Mouse (Mus musculus) limb, embryonic 14.5 days (tissue): ENCODE measurements around the gene Csnk2b. TPM values are rescaled to one million over a fixed set of nuclear protein-coding genes. Genes with fewer than 3 reads are reported as not detected.

Source experiments
- ATAC-seq: fragments of 200-750 bp; cut with Nextera tagmentation; 2 replicates; pipeline ENCODE4 v1.8.0; 2017; ENCODE audit warnings: low read depth, moderate number of reproducible peaks, moderate TSS enrichment; ENCODE audit not compliant: low FRiP score
- DNase-seq: peaks from one replicate; pipeline ENCODE4 v3.0.0-alpha.2; 2015; ENCODE audit warnings: low spot score
- H3K27ac ChIP-seq: fragments of 300-500 bp; sonication (generic); replicated peaks from 2 replicates; pipeline ENCODE4 v1.5.1; 2014; ENCODE audit warnings: low read depth, mild to moderate bottlenecking, low read length, moderate library complexity, mixed read lengths
- H3K27me3 ChIP-seq: fragments of 300-500 bp; sonication (generic); 2 replicates; pipeline ENCODE4 v1.6.1; 2014; ENCODE audit warnings: low read length, mixed read lengths; ENCODE audit not compliant: control insufficient read depth, insufficient read depth
- H3K36me3 ChIP-seq: fragments of 300-500 bp; sonication (generic); 2 replicates; pipeline ENCODE4 v1.6.1; 2014; ENCODE audit warnings: mild to moderate bottlenecking, low read length, moderate library complexity, mixed read lengths; ENCODE audit not compliant: control insufficient read depth, insufficient read depth
- H3K4me1 ChIP-seq: fragments of 300-500 bp; sonication (generic); 2 replicates; pipeline ENCODE4 v1.6.1; 2014; ENCODE audit warnings: antibody characterized with exemption, low read length, mixed read lengths; ENCODE audit not compliant: control insufficient read depth, insufficient read depth
- H3K4me2 ChIP-seq: fragments of 300-500 bp; sonication (generic); replicated peaks from 2 replicates; pipeline ENCODE4 v1.6.1; 2014; ENCODE audit warnings: low read depth, mild to moderate bottlenecking, low read length, moderate library complexity; ENCODE audit not compliant: severe bottlenecking
- H3K4me3 ChIP-seq: fragments of 300-500 bp; sonication (generic); replicated peaks from 2 replicates; pipeline ENCODE4 v1.5.1; 2014; ENCODE audit warnings: low read length
- H3K9ac ChIP-seq: fragments of 300-500 bp; sonication (generic); 2 replicates; pipeline ENCODE4 v1.6.1; 2014; ENCODE audit warnings: mild to moderate bottlenecking, low read depth, low read length, moderate library complexity; ENCODE audit not compliant: severe bottlenecking
- H3K9me3 ChIP-seq: fragments of 300-500 bp; sonication (generic); 2 replicates; pipeline ENCODE4 v1.6.1; 2016; ENCODE audit warnings: low read length; ENCODE audit not compliant: control insufficient read depth
- POLR2A ChIP-seq: fragments of 200-500 bp; IDR thresholded peaks from 2 replicates; pipeline ENCODE4 v1.8.0; 2012; ENCODE audit warnings: inconsistent platforms, mild to moderate bottlenecking, moderate library complexity, borderline replicate concordance; ENCODE audit not compliant: insufficient read depth, insufficient read length; ENCODE audit errors: extremely low read depth
- WGBS: fragments of 180-500 bp; shearing (Covaris S2); extraction: QIAGEN DNeasy Blood & Tissue Kit; methylation state at CpG from one replicate; pipeline ENCODE4 v1.1.7; 2014; 5-methylcytosine and 5-hydroxymethylcytosine counted together
- polyA plus RNA-seq, 2 experiments: library from polyadenylated mRNA; depleted of rRNA in 1 of 2; stranded (reverse) in 1 of 2; unstranded in 1 of 2; fragments of >200 nt; fragmentation: Nextera tagmentation in 1 of 2; extraction: Ambion mirVana in 1 of 2; gene quantifications; 2 replicates each; pipeline versions ENCODE4 v1.2.1 to v1.2.3; 2012 to 2014

Csnk2b gene
- polyA plus RNA-seq (2012; rRNA removed) (181 and 250 TPM in 2 replicates), polyA plus RNA-seq (2014; fragmentation: Nextera tagmentation; extraction: Ambion mirVana) (275 and 308 TPM in 2 replicates)

- no peak for TF ChIP-seq POLR2A
- H3K27ac ChIP-seq, result peak within 1 kb of the TSS; percentile 84
- no peaks in the 10 kb centered on the region for H3K27me3 ChIP-seq
- peak within 1 kb of the TSS; percentile 90 for H3K9ac ChIP-seq
- peaks cover 18% of the 10 kb centered on the region for H3K4me1 ChIP-seq
- ATAC-seq (no peak), DNase-seq (peak; percentile 72)
- H3K36me3 ChIP-seq, result peaks cover 36% of the 10 kb centered on the region
- under 1% methylated on average over 19 of the region's 19 CpGs for WGBS
- H3K9me3 ChIP-seq, result no peaks in the 10 kb centered on the region
- H3K4me2 ChIP-seq, result peak within 1 kb of the TSS; percentile 74
- peak within 1 kb of the TSS; percentile 98 for H3K4me3 ChIP-seq
Observed at GRCm38 (mm10) chr17:35121871-35122303, at the start of gene Csnk2b. Csnk2b (minus strand) TSS chr17:35122053.

- Histone ChIP-seq H3K4me3 (no peak overlapping the region), H3K36me3 (no peaks in the 10 kb centered on the region), H3K27me3 (no peaks in the 10 kb centered on the region), H3K9me3 (no peaks in the 10 kb centered on the region), H3K4me1 (peaks cover 8% of the 10 kb centered on the region), H3K27ac (no peak overlapping the region), H3K4me2 (no peak overlapping the region), H3K9ac (no peak overlapping the region)
- DNase-seq (peak; percentile 75), ATAC-seq (no peak)
- WGBS, result 14% methylated on average over 4 of the region's 4 CpGs
- no peak for TF ChIP-seq POLR2A
Observed at GRCm38 (mm10) chr17:35168541-35169207, 46.8 kb upstream of the Csnk2b start.

GRCm38 (mm10) chr17:35167794-35168193, 45.9 kb upstream of the Csnk2b start:
- no peak overlapping the region for H3K4me3 ChIP-seq
- H3K9me3 ChIP-seq, result no peaks in the 10 kb centered on the region
- WGBS, result 87% methylated on average over 7 of the region's 7 CpGs
- no peak overlapping the region for H3K4me2 ChIP-seq
- H3K4me1 ChIP-seq, result peaks cover 10% of the 10 kb centered on the region
- no peak overlapping the region for H3K27ac ChIP-seq
- peaks cover 1% of the 10 kb centered on the region; the same call in 1 of the 2 replicates for H3K36me3 ChIP-seq
- H3K9ac ChIP-seq, result no peak overlapping the region
- no peaks in the 10 kb centered on the region for H3K27me3 ChIP-seq
- no peak for TF ChIP-seq POLR2A
- DNase-seq, result no peak
- no peak for ATAC-seq

- no peaks in the 10 kb centered on the region for H3K27me3 ChIP-seq
- no peak for ATAC-seq
- peaks cover 12% of the 10 kb centered on the region for H3K36me3 ChIP-seq
- H3K9me3 ChIP-seq, result no peaks in the 10 kb centered on the region
- H3K27ac ChIP-seq, result peak overlapping the region; percentile 96
- peak overlapping the region; percentile 48 for H3K4me2 ChIP-seq
- no peak overlapping the region for H3K4me3 ChIP-seq
- H3K4me1 ChIP-seq, result peaks cover 14% of the 10 kb centered on the region
- peak; percentile 68 for DNase-seq
- no peak for TF ChIP-seq POLR2A
- H3K9ac ChIP-seq, result no peak overlapping the region
- 70% methylated on average over 8 of the region's 8 CpGs for WGBS
Observed at GRCm38 (mm10) chr17:35166352-35167035, 44.6 kb upstream of the Csnk2b start.

- H3K4me1 ChIP-seq, result peaks cover 14% of the 10 kb centered on the region
- H3K27ac ChIP-seq, result peak overlapping the region; percentile 96
- ATAC-seq, result no peak
- H3K4me2 ChIP-seq, result peak overlapping the region; percentile 48
- peak overlapping the region; percentile 99 for H3K9ac ChIP-seq
- no peak for TF ChIP-seq POLR2A
- no peaks in the 10 kb centered on the region for H3K27me3 ChIP-seq
- no peak for DNase-seq
- no peaks in the 10 kb centered on the region for H3K9me3 ChIP-seq
- H3K4me3 ChIP-seq, result peak overlapping the region; percentile 99
- peaks cover 21% of the 10 kb centered on the region for H3K36me3 ChIP-seq
- 21% methylated on average over 12 of the region's 12 CpGs for WGBS
Observed at GRCm38 (mm10) chr17:35165451-35166155, 43.8 kb upstream of the Csnk2b start.
